Mouse (Mus musculus): ENCODE results near the gene Bhlhe41. TPM values are rescaled to one million over a fixed set of nuclear protein-coding genes. Genes with fewer than 3 reads are reported as not detected.

The Bhlhe41 gene
- polyA plus RNA-seq, 1 experiment, result 11.3 TPM

DNA sequence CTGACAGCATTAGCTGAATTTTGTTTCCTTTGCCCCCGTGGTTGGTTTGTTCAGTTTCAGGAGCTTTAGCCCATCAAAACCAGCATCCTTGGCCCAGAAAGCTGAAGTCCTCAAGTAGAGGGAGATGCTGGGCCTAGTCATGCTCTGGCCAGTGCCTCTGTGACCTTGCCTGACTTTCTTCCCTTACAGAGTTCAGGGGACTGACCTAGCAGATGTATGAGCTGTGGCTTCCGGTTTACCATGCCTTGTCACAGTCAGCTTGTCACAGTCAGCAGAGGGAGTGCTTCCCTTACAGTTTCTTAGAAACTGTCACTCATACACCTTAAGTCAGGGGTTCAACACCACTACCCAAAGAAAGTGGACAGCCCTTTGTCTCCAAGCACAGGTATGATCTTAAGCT lies 5.0 kb downstream of the Bhlhe41 start:
- Histone ChIP-seq H3K4me1 (ENCODE audit: control insufficient read depth, insufficient read depth, insufficient read length, low read length) (peaks cover 4% of the 10 kb centered on the region; the same call in 1 of the 2 replicates), H3K4me3 (ENCODE audit: insufficient read depth, low read depth, low read length) (no peak overlapping the region), H3K27ac (replicated peaks; ENCODE audit: low read depth, low read length) (peak overlapping the region; percentile 23)

DNA sequence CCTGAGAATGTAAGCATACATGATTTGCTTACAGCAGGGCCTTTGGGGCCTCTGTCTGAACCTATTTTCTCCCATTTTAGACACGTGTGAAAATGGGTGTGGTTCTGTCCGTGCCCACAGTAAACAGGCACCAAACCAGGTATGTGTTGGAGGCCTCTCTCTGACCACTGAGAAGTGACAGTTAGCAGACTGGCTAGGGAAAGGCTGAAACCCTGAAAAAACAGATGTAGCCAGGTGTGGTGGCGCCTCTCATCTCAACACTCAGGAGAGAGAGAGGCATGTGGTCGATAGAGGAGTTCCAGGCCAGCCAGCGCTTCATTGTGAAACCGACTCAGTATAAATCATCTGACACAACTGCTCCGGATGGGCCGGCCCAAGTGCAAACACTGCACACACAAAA lies 6.9 kb downstream of the Bhlhe41 start:
- Histone ChIP-seq H3K4me1 (ENCODE audit: control insufficient read depth, insufficient read depth, insufficient read length, low read length) (peaks cover 4% of the 10 kb centered on the region; the same call in 1 of the 2 replicates), H3K27ac (replicated peaks; ENCODE audit: low read depth, low read length) (no peak overlapping the region), H3K4me3 (ENCODE audit: insufficient read depth, low read depth, low read length) (no peak overlapping the region)

DNA sequence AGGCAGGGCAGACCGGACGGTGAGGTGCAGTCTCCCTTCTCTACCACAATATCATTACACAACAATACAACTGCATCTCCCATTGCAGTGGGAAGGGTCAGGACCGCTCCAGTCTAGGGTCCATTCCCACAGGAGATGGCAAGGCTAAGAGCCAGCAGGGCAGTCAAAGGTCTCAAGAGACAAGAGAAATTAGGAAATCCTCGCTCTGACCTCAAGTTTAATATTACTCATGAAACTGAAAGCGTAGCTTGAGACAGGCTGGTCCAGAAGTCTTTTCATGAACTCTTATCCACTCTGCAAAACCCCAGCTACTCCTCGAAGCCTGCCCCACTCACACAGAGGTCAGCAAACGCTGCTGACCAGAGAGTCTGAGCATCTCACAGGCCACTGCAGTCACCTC lies 7.9 kb downstream of the Bhlhe41 start:
- Histone ChIP-seq H3K27ac (replicated peaks; ENCODE audit: low read depth, low read length) (peak overlapping the region; percentile 56), H3K4me3 (ENCODE audit: insufficient read depth, low read depth, low read length) (no peak overlapping the region)

DNA sequence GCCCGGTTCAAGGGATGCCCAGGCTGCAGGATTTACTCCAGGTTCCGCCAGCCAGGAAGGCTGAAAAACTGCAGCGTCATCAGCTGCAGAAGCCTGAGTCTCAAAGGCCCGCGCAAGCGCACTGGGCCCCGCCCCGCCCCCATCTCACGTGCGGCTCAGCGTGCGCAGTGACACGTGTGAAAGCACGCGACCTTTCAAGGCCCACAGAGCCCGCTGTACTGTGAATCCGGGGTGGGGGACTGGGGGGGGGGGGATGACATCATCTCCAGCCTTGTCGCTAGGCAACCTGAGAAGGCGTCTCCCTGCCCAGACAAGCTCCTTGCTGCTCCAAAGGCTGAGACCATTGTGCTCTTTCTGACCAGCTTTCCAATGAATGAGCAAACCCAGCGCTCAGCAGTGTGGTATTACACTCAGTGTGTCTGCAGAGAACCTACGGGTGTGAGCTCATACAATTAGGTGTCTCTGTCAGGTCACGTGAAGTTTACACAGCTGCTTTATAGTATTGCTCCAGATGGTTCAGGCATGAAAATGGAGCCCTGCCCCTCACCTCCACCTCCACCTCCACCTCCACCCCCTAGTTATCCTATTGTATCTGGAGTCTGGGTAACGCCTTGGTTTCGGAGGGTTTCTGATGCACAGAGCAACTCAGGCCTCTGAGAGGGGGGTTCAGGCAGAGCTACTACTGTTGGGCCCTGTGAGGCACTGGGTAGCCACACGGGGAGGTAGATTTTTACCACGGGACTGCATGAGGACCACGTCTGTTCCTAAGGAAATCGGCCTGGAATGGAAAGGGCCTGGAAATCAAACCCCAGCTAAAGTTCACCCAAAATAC lies 9.4 kb downstream of the Bhlhe41 start:
- 0 out of 2 replicates have a peak overlapping the region, but pooled peaks have one; percentile 11 for H3K27ac ChIP-seq (replicated peaks; ENCODE audit: low read depth, low read length)
- H3K4me1 ChIP-seq (ENCODE audit: control insufficient read depth, insufficient read depth, insufficient read length, low read length), result peaks cover 4% of the 10 kb centered on the region; the same call in 1 of the 2 replicates
- no peak overlapping the region for H3K4me3 ChIP-seq (ENCODE audit: insufficient read depth, low read depth, low read length)

More for the DNA sequence above, 7.9 kb downstream of the Bhlhe41 start:
- peaks cover 4% of the 10 kb centered on the region; the same call in 1 of the 2 replicates for H3K4me1 ChIP-seq (ENCODE audit: control insufficient read depth, insufficient read depth, insufficient read length, low read length)

DNA sequence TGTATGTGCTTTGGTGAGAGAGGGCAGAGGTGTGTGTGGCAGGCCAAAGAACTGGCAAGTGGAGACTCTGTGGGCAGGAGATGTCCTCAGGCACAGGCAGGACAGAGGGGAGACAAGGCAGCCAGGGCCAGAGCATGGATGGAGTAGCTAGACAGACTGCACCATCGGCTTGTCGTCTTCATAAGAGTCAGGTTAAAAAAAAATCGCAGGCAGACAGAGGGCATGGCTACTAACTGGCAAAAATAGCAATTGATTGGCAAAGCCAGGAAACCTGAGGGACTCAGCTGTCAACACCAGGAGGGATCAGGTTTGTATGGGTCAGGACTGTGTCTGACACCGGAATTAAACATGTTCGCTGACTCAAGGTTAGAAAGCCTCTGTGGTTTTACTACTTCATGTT lies 10.6 kb downstream of the Bhlhe41 start:
- H3K4me1 ChIP-seq (ENCODE audit: control insufficient read depth, insufficient read depth, insufficient read length, low read length), result peaks cover 4% of the 10 kb centered on the region; the same call in 1 of the 2 replicates
- no peak overlapping the region for H3K27ac ChIP-seq (replicated peaks; ENCODE audit: low read depth, low read length)
- H3K4me3 ChIP-seq (ENCODE audit: insufficient read depth, low read depth, low read length), result no peak overlapping the region

DNA sequence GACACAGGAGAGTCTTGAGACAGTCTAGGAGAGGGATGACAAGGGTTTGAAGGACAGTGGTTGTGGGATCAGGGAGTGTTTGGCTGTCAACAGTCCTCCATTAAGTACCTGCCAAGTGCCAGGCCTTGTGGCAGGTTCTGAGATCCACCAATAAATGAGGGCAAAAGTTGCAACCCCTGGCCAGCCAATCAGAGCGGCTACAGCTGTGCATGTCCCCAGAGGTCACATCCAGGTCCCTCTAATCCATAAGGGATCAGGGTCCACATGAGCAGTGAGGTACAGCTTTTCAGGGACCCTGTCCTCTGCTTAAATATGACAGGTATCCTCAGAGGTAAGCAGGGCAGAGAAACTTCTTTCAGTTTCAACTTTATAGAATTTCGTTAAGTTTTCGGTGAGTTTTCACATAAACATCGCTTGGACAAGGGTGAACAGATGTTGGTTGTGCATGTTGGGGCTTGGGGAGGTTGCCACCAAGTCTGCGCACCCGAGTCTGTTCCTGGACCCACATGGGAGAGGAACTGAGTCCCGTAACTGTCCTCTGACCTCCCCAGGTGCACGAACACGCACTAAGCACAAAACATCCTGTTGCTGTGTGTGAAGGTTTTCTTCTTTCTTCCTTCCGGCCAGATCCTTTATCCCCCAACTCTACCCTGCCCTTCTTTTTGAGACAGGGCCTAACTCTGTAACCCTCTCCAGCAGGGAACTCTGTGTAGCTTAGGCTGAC lies 11.8 kb downstream of the Bhlhe41 start:
- H3K4me3 ChIP-seq (ENCODE audit: insufficient read depth, low read depth, low read length), result no peak overlapping the region
- peaks cover 4% of the 10 kb centered on the region; the same call in 1 of the 2 replicates for H3K4me1 ChIP-seq (ENCODE audit: control insufficient read depth, insufficient read depth, insufficient read length, low read length)
- no peak overlapping the region for H3K27ac ChIP-seq (replicated peaks; ENCODE audit: low read depth, low read length)

DNA sequence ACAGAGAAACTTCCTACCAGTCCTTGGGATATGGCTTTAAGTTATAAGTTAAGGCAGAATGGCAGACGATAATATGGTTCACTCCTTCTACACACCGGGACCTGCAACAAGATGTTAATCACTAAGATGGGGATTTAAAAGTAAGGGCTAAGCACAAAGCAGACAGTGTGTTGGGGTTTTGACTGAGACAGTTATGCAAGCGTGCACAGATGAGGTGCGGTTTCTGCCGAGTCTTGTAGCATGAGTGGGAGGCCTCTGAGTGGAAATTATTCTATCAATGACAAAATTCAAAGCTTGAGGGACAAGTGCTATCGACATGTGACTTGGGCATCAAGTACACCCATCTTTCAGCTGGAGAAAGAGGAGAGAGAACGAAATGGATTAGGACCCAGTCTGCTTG lies 12.7 kb downstream of the Bhlhe41 start:
- Histone ChIP-seq H3K27ac (replicated peaks; ENCODE audit: low read depth, low read length) (no peak overlapping the region), H3K4me1 (ENCODE audit: control insufficient read depth, insufficient read depth, insufficient read length, low read length) (peaks cover 4% of the 10 kb centered on the region; the same call in 1 of the 2 replicates), H3K4me3 (ENCODE audit: insufficient read depth, low read depth, low read length) (no peak overlapping the region)

DNA sequence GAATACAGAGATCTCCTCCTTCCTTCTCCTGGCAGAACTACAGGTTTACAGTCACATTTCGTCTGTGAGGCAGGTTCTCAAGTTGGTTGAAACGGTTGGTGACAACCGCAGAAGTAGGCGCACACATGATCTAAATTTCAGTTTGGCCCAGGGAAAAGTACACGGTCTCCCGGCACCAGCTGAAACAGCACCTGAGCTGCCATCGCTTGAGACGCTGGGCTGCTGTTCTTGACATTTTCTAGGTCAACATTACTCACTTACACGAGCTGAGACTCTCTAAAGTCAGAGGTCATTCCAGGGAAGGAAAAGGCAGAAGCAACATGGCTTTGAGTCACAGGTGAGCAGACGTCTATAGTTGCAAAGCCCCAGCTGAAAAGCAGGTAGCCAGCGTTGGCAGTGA lies 13.4 kb downstream of the Bhlhe41 start:
- Histone ChIP-seq H3K4me3 (ENCODE audit: insufficient read depth, low read depth, low read length) (no peak overlapping the region), H3K4me1 (ENCODE audit: control insufficient read depth, insufficient read depth, insufficient read length, low read length) (no peaks in the 10 kb centered on the region; the same call in 1 of the 2 replicates), H3K27ac (replicated peaks; ENCODE audit: low read depth, low read length) (no peak overlapping the region)

DNA sequence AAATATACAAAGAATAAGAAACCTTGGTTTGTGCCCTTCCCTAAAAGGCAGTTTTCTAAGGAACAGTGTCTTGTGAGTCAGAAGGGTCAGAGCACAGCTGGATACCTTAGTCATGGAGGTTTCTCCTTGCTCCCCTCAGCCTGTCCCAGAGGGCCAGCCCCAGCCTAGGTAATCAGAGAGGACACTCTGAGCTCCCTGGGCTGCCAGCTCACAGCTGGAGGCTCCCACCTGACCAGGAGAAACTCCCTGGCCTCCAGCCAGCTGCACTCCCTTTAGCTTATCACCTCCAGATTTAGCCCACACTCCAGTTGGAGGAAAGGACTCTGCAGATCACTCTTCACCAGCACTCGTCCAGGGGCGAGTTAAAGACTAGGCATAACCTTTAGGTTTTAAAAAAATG lies 14.6 kb downstream of the Bhlhe41 start:
- no peaks in the 10 kb centered on the region; the same call in 1 of the 2 replicates for H3K4me1 ChIP-seq (ENCODE audit: control insufficient read depth, insufficient read depth, insufficient read length, low read length)
- no peak overlapping the region for H3K27ac ChIP-seq (replicated peaks; ENCODE audit: low read depth, low read length)
- H3K4me3 ChIP-seq (ENCODE audit: insufficient read depth, low read depth, low read length), result no peak overlapping the region

DNA sequence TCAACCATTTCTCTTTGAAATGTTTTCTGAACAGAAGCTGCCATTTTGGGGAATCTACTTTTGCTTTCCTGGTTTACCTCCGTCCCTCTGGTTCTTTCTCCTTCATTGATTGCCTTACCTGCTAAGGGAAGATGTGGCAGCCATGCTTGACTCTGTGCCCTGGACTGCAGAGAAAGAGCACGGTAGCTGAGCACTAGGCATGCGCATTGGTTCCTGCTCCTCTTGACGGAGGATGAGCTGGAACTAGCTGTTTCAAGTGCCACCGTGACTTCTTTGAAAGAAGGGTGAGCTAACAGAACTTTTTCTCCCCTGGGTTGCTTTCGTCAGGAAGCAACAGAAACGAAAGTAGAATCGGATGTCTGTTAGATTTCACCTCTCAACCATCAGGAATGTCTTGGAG lies 17.7 kb downstream of the Bhlhe41 start:
- no peak overlapping the region for H3K4me3 ChIP-seq (ENCODE audit: insufficient read depth, low read depth, low read length)
- no peak overlapping the region for H3K27ac ChIP-seq (replicated peaks; ENCODE audit: low read depth, low read length)
- H3K4me1 ChIP-seq (ENCODE audit: control insufficient read depth, insufficient read depth, insufficient read length, low read length), result no peaks in the 10 kb centered on the region

DNA sequence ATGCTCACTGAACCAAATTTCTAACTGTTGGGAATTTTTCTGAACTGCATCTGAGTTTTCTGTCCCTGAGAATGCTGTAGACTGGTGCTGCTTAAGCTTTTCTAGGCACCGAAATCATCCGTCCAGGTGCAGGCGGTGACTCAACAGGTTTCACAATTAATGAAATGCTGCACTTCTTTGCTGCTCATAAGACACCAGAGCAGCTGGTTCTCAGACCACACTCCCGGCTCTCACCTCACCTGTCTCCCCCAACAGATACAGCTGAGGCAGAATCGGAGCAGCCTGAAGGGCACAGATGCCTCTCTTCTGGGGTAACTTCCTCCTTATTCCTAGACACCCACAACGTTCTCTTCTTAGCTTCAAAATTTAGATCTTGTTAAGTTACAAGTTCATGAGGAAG lies 18.4 kb downstream of the Bhlhe41 start:
- Histone ChIP-seq H3K27ac (replicated peaks; ENCODE audit: low read depth, low read length) (no peak overlapping the region), H3K4me1 (ENCODE audit: control insufficient read depth, insufficient read depth, insufficient read length, low read length) (no peaks in the 10 kb centered on the region), H3K4me3 (ENCODE audit: insufficient read depth, low read depth, low read length) (no peak overlapping the region)

DNA sequence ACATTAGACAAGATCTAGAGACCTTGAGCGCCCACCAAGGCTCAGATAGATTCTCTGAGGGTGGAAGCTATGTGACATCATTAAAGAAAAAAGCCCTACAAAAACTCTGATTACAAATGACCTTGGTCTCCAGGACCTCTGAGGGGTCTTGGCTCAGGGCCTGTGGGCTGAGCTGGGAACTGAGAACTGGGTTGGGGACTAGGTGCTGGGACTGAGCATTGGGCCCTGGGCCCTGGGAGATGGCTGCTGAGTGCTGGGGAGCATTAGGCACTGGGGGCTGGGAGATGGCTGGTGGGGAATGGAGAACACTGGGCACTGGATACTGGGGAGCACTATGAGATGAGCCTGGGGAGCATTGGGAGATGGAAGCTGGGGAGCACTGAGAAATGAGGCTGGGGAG lies 19.3 kb downstream of the Bhlhe41 start:
- no peaks in the 10 kb centered on the region for H3K4me1 ChIP-seq (ENCODE audit: control insufficient read depth, insufficient read depth, insufficient read length, low read length)
- no peak overlapping the region for H3K4me3 ChIP-seq (ENCODE audit: insufficient read depth, low read depth, low read length)
- H3K27ac ChIP-seq (replicated peaks; ENCODE audit: low read depth, low read length), result no peak overlapping the region

DNA sequence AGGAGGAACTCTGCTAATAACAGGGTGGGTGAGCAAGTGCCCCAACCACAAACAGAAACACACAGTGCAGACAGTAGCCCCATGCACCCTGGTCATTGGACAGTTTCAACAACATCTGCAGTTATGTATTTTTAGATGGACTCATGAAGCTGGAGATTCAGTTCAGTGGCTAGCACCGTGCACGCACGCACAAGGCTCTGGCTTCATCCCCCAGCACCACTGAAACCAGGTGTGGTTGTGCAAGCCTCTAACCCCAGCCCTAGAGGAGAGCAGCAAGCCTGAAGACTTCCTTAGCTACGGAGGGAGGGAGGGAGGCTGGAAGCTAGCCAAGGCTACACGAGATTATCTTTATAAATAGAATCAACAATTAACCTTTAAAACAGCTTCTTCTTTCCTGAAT lies 19.7 kb downstream of the Bhlhe41 start:
- no peaks in the 10 kb centered on the region for H3K4me1 ChIP-seq (ENCODE audit: control insufficient read depth, insufficient read depth, insufficient read length, low read length)
- no peak overlapping the region for H3K27ac ChIP-seq (replicated peaks; ENCODE audit: low read depth, low read length)
- H3K4me3 ChIP-seq (ENCODE audit: insufficient read depth, low read depth, low read length), result no peak overlapping the region

DNA sequence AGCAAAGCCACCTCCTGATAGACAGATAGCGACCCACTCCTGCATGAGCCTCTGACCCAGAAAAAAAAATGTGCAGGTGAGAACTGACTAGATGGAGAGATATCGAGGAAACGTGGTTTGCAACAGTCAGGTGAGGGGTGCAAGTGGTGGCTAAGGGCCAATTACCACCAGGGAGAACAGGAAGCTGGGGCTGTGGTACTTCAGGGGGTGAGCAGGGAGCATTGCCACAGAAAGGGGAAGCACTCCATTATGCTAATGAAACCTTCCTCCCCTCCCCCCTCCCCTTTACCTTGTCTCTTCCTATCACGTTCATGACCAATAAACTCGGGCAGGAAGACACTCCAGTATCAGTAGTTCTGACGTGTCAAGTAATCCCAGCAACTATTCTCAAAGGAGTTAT lies 30.0 kb downstream of the Bhlhe41 start:
- no peak overlapping the region for H3K27ac ChIP-seq (replicated peaks; ENCODE audit: low read depth, low read length)
- H3K4me3 ChIP-seq (ENCODE audit: insufficient read depth, low read depth, low read length), result no peak overlapping the region
- no peaks in the 10 kb centered on the region for H3K4me1 ChIP-seq (ENCODE audit: control insufficient read depth, insufficient read depth, insufficient read length, low read length)

DNA sequence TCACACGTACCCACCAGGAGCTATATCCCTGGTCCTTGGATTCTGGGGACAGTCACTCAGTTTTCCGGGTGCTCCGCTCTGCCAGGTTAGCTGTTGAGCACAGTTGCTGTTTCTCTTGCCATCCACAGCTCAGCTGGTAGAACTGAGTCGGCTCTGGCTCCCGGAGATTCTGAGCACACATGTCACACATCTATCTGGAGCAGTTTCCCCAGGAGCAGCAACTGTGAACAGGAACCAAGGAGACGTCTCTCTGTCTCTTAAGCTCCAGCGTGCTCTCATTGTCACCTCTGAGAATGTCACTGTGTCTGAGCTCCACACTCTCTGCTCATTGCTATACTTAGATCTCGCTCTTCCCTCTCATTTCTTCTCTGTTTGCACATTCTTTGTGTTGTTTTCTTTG lies 32.4 kb downstream of the Bhlhe41 start:
- Histone ChIP-seq H3K4me1 (ENCODE audit: control insufficient read depth, insufficient read depth, insufficient read length, low read length) (no peaks in the 10 kb centered on the region), H3K4me3 (ENCODE audit: insufficient read depth, low read depth, low read length) (no peak overlapping the region), H3K27ac (replicated peaks; ENCODE audit: low read depth, low read length) (no peak overlapping the region)
